Mouse (Mus musculus): Measurements from ENCODE around the gene Ndufs5.

Ndufs5 gene

GRCm38 (mm10) chr4:123687025-123687781 is 30.8 kb downstream of the Ndufs5 start:
- DNase-seq = peak; percentile 81

DNA sequence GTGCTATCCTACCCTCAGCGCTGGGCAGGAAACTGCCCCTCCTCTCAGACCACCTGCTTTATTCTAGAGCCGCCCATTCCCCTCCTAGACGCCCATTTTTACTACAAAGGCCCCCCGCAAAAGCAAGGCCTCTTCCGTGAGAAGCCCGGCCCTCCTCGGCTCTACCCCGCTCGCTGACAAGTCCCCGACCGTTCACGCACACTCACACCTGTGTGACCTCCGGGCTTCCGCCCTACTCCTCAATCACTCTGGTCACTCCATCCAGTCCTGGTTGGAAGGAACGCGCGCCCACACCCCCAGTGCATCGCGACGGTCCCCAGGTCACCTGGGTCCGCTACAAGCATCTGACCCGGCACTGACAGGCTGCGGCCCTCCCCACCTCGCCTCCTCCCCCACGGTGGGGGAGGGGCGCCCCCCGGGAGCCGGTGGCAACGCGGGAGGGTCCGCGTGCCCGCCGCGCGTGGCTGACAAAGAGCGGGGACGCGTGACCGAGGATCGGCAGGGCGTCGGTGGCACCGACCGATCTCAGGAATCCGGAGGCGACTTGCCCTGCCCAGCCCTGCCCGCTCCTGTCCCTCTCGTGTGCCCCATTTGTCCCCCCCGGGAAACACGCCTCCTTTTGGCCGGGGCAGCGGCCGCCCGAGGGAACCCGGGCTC is 31.5 kb downstream of the Ndufs5 start:
- DNase-seq = peak; percentile 79

- DNase-seq = peak; percentile 91
Observed at GRCm38 (mm10) chr4:123685506-123686242, 32.3 kb downstream of the Ndufs5 start.

DNA sequence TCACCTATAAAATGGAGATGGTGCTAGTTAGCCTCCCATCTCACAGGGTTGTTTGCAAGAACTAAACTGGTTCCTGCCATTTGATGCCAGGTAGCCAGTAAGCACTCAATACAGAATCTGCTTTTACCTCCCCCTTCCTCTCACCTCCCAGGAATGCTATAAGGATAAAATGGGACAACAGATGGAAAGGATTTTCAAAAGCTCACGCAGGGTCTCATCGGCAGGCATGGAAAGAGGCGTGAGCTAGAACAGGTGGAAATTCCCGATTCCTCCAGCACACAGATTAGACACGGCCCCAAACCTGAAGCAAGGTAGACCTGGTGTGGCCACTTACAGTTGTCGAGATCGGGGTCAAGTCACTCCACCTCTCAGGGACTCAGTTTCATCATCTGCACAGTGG is 33.0 kb downstream of the Ndufs5 start:
- DNase-seq = no peak

GRCm38 (mm10) chr4:123684260-123684659 is 33.7 kb downstream of the Ndufs5 start, which contains the start of gene Macf1:
TSS of gene Macf1 (minus strand) at chr4:123684360.
- no peak for DNase-seq

- DNase-seq = peak; percentile 51
Observed at GRCm38 (mm10) chr4:123682291-123682690, 35.7 kb downstream of the Ndufs5 start.

- DNase-seq = peak; percentile 6
Observed at GRCm38 (mm10) chr4:123680962-123681361, 37.0 kb downstream of the Ndufs5 start.

DNA sequence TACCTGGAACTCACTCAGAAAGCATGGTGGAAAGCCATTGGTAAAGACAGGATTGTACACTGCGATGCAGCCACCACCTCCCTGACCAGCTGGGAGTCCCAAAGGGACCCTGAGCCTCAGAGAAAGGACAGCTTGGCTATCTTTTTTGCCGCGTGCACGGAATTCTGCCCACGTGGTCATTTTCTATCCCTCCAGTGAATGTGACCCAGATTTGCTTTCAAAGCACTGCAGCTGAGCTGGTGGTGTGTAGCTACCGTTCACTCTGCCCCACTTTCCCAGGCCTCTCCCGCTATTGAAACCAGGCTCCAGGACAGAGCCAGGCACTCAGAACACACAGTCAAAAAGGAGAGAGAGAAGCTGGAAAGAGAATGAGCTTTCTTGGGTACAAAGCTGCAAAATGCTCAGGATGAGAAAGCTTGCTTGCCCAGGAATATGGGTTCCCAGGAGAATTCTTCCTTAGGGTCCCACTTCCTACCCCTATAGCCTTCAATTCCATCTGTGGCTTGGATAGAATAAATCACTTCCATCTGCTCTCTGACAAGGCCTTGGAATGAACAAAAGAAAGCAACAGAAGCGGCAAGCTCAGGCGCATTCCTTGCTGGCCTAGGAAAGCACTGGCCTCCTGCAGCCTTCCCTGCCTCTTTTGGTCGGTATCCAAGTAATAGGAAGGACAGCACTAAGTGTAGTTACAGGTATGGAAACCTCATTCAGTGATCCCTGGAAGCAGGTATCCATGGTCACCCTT is 40.8 kb downstream of the Ndufs5 start:
- peak; percentile 70 for DNase-seq

GRCm38 (mm10) chr4:123670598-123670997 is 47.4 kb downstream of the Ndufs5 start:
- no peak for DNase-seq

DNA sequence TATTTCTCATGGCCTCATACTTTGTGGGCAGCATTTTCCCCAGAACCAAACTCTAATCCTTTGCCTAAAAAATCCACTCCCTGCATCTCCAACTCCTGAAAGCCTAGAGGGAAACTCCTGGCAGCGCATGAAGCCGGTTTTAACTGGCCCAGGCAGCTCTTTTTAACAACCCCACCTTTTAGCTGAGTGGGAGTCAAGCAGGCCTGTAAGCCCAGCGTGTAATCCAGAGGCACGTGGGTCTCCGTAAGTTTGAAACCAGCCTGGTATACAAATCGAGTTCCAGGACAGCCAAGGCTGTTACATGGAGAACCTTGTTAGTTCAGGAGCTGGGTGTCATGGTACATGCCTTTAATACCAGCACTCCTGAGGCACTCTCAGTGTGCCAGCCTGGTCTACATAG is 48.3 kb downstream of the Ndufs5 start:
- no peak for DNase-seq

GRCm38 (mm10) chr4:123667260-123667867 is 50.6 kb downstream of the Ndufs5 start:
- DNase-seq = peak; percentile 67

DNA sequence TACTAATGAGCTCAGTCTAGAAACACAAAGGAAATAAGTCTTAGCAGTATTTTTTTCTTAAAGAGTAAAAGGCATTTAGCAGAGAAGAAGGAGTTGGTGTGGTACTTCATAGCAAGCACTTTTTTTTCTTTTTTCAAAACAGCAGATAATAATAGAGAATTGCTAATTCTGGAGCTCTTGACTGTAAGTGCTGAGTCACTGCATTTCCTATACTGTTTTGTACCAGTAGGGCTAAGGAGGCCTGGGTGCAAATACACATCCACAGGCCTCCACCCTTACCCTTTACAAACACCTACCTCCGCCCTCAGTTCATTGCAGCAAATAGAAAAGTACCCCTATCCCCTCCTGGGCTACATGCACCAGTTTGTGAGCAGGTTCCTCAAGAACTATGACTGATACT is 51.5 kb downstream of the Ndufs5 start:
- DNase-seq = no peak

DNA sequence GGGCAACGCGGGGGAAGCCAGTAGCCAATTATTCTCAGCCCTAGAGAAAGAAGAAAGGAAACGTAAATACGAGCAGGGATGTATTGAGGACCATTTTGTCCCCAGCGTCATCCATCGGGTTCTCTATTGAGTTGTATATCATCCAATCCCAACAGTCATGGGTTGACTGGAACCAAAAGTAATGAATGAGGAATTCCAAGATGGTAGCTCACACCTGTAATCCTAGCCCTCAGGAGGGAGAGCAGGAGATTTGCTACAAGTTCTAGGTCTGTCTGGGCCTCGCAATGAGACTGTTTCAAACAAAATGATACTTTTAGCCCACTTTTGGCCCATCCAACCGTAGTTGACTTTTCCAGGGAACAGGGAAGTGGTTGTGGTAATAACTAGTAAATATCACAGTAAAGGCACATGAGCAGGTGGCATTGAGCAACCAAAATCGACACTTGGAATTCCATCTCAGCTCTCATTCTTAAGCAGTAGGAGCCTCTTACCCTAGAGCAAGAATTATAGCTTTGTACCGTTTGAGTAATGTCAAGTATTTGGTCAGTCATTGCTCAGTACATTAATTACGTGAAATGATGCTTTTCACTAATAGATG is 52.2 kb downstream of the Ndufs5 start:
- DNase-seq = no peak

DNA sequence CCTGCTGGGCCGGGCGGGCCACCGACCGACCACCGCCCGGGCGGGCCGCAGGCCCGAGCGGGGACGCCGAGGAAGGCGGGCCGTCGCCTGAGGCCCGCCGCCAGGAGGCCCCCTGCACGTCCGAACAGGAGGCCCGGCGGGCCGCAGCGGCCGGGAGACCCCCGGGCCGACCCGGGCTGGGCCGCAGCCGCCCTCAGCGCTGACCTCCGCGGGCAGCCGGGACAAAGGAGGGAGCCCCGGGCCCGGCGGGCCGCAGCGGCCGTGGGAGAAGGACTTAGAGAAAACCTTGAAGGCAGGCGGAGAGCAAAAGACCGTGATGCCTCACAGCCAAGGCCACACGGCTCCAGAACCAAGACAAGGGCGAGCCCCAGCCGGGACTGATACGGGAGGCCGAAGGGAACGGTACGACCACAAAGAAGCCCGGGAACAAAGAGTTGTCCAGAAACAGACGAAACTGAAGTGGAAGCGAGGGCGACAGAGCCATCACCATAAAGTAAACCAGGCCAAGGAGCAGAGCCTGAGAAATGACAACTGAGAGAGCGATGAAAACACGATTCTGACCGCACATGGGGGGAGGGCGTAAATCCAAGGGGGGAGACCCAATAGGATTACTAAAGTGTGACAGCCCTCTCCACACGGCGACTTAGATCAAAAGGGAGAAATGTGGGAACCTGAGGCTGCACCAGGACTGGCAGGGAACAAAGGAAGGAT is 52.9 kb downstream of the Ndufs5 start:
- no peak for DNase-seq

DNA sequence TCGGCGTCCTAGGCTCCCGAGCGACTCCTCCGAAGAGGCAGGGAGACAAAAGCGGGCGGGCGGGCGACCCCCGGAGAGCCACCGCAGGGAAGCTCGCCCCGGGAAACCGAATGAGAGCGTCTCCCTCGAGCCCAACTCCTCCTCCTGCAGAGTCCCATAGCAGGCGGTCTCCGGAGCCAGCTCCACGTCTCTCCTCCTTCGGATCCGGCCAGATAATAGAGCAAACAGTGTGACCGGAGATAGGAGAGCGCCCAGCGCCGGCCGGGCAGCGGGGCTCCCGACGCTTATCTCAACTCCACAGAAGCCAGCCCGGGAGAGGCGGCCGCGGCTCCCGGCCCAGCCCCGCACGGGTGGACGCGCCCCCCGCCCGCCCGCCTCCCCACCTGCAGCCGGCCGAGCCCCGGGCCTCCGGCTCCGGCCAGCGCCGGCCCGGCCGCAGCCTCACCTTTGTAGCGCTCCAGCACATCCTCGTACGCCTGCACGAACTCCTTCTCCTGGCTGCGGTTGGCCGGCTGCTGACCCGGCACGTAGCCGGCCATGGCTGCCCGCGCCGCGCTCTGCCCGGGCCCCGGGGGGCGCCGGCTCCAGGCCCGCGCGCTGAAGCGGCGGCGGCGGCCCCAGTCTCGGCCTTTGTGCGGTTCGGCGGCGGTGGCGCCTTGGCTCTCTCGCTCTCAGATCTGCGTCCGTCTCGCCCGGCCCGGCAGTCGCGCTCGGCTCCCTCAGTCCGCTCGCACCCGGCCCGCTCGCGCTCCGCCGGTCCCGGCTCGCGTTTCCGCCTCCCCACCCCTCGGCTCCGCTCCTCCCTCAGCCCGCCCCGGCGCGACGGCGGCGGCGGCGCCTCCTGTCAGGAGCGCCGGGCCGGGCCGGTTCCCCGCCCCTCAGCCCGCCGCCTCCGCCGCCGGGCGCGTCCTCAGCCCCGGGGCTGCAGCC is 53.7 kb downstream of the Ndufs5 start:
- peak; percentile 63 for DNase-seq

- no peak for DNase-seq
Observed at GRCm38 (mm10) chr4:123663688-123663965, 54.4 kb downstream of the Ndufs5 start.

GRCm38 (mm10) chr4:123662914-123663687 is 54.9 kb downstream of the Ndufs5 start:
- no peak for DNase-seq

All from cerebellum, adult 11-12 months (tissue).